Mouse (Mus musculus) G1E (cell line): ENCODE data around the gene Pde3a. TPM values are rescaled to one million over a fixed set of nuclear protein-coding genes. Genes with fewer than 3 reads are reported as not detected.

Experiments
- ATAC-seq: 2 replicates; pipeline ENCODE4 v1.8.0; 2016; ENCODE audit warnings: mild to moderate bottlenecking; ENCODE audit not compliant: insufficient number of reproducible peaks, poor library complexity, low FRiP score, severe bottlenecking; ENCODE audit errors: extremely low read depth
- DNase-seq: peaks from one replicate; pipeline ENCODE4 v3.0.0; 2012; ENCODE audit warnings: low spot score
- H3K27me3 ChIP-seq: 2 replicates; pipeline ENCODE4 v1.6.1; 2012; ENCODE audit warnings: mild to moderate bottlenecking, low read length, inconsistent platforms; ENCODE audit not compliant: insufficient read depth
- H3K36me3 ChIP-seq: replicated peaks from 2 replicates; pipeline ENCODE3; 2012; ENCODE audit warnings: mild to moderate bottlenecking, inconsistent platforms
- H3K4me1 ChIP-seq: 2 replicates; pipeline ENCODE4 v1.6.1; 2012; ENCODE audit warnings: low read depth, low read length, inconsistent platforms, mixed read lengths; ENCODE audit not compliant: insufficient read depth
- H3K4me3 ChIP-seq: 2 replicates; pipeline ENCODE4 v1.5.1; 2012; ENCODE audit warnings: low read depth, mild to moderate bottlenecking, inconsistent platforms, low read length, moderate library complexity, mixed read lengths
- H3K9me3 ChIP-seq: replicated peaks from 2 replicates; pipeline ENCODE4 v1.6.1; 2012; ENCODE audit warnings: inconsistent platforms
- CTCF ChIP-seq: IDR thresholded peaks from 2 replicates; pipeline ENCODE4 v1.5.1; 2012; ENCODE audit warnings: low read depth, low read length, inconsistent platforms, mixed read lengths
- GATA1 ChIP-seq: IDR thresholded peaks from 2 replicates; pipeline ENCODE4 v1.6.1; 2012; ENCODE audit warnings: borderline replicate concordance, low read length, inconsistent platforms, mixed read lengths
- GATA2 ChIP-seq: IDR thresholded peaks from 2 replicates; pipeline ENCODE4 v1.6.1; 2012; ENCODE audit warnings: low read depth, low read length, inconsistent platforms, borderline replicate concordance
- POLR2AphosphoS5 ChIP-seq: IDR thresholded peaks from 2 replicates; pipeline ENCODE4 v1.6.1; 2012; ENCODE audit warnings: low read depth, low read length, inconsistent platforms; ENCODE audit not compliant: insufficient replicate concordance
- TAL1 ChIP-seq: conservative IDR thresholded peaks from 2 replicates; pipeline ENCODE4 v1.6.1; 2012; ENCODE audit warnings: low read depth, low read length, inconsistent platforms, mixed read lengths
- polyA plus RNA-seq: library from polyadenylated mRNA; stranded (reverse); fragments of >175 nt; gene quantifications from 2 replicates; pipeline ENCODE4 v1.2.3, GENCODE M21; 2012
- total RNA-seq, 2 experiments: library from RNA; stranded (forward) in 1 of 2; stranded (reverse) in 1 of 2; fragments of 200-1000 nt in 1 of 2; fragments of >200 nt in 1 of 2; fragmentation: Nextera tagmentation in 1 of 2; gene quantifications; 2 replicates each; pipeline ENCODE4 v1.2.3; 2014 to 2017

Pde3a gene
- total and polyA plus RNA-seq, 3 experiments: under 0.01 TPM; not detected in 2

DNA sequence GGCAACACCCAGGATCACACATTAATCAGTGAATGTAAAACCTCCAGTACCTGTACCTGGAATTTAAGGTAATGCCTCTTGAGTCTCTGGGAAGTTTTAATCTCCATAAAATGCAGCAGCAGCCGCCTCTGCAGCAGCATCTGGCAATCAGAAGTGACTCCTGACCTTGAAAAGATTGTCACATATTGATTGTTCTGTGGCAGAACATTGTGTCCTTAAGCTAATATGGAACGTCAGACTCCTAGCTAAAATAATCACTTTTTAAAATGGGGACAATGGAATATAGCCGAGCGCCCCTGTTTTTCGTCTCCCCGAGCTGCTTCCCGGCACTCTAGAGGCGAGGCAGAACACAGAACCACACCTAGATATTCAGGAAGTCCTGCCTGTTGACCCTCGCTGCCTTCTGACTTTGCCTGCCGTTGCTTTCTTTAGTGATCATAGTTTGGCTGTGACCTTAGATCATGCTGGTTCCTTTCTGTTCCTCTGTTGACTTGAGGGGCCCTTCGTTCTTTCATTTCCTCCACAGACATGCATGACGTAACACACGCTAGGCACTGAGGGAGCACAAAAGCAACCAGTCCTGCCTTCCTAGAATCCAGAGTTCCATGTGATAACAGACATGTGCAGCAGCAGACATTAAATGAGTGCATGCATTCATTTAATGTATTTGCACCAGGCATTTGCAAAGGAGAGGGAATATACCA, 183.4 kb downstream of the Pde3a start:
- no peaks in the 10 kb centered on the region for H3K4me1 ChIP-seq
- DNase-seq (no peak), ATAC-seq (no peak)
- no peaks in the 10 kb centered on the region for H3K36me3 ChIP-seq
- no peaks in the 10 kb centered on the region for H3K27me3 ChIP-seq
- H3K4me3 ChIP-seq: no peak overlapping the region
- no peak for TF ChIP-seq GATA2
- TF ChIP-seq GATA1: no peak
- no peak for TF ChIP-seq CTCF
- no peak for TF ChIP-seq TAL1
- no peak for TF ChIP-seq POLR2AphosphoS5
- peaks cover 15% of the 10 kb centered on the region for H3K9me3 ChIP-seq

DNA sequence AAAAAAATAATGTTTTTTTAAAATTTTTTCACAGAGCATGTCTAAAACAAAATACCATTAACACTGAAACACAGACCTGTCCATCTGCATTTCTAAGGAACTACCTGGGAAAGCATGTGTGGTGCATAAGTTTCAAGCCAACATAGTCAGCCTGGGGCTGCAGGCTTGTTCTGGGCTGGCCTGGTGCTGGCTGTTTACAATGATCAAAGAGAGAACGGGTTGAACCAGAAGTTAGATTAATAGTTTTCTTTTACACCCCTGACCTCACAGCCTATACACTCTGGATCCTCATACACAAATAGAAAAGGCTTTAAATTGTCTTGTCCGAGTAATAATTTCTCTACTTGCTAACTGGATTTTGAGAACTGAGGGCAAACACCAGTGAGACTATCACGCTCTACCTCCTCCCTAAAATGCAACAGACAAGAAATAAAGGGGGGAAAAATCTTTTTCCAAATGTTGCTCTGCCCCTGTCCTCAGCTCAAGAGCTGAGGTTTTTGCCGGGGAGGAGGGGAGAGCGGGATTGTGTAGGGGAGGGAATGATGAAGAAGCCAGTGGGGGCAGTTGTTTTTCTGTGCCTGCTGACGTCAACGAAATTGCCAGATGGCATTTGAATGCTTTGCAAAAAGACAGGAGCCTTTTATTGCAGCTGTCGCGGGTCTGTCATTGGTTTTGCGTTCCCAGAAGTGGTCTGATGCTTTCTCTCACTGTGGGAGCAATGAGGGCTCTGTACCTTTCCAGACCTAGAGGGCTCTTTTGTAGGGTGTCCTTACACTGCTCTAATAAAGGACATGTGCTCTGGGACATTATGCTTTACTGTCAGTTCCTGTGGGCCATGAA, 185.1 kb downstream of the Pde3a start:
- no peak for ATAC-seq
- Histone ChIP-seq H3K9me3 (peaks cover 19% of the 10 kb centered on the region), H3K36me3 (no peaks in the 10 kb centered on the region), H3K4me3 (no peak overlapping the region), H3K27me3 (no peaks in the 10 kb centered on the region), H3K4me1 (no peaks in the 10 kb centered on the region)
- DNase-seq: no peak
- no peak for TF ChIP-seq GATA2
- no peak for TF ChIP-seq POLR2AphosphoS5
- TF ChIP-seq CTCF: no peak
- TF ChIP-seq TAL1: no peak
- TF ChIP-seq GATA1: no peak

DNA sequence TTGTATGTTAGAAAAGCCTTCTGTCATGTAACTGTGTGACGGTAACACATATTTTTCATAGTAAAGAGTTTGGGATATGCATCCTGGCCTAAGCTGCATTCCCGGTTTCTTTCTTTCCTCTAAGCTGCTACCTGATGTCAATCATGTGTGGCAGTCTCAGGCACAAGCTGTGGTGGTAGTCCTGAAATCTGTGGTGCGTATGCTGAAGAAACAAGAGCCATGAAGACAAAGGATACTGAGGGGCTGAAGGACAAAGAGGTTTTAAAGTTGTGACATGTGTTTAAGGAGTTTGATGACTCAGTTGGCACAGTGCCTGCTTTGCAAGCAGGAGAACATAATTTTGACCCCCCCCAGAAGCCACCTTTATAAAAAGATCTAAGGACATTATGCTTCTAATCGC, 186.1 kb downstream of the Pde3a start:
- Histone ChIP-seq H3K27me3 (no peaks in the 10 kb centered on the region), H3K4me1 (no peaks in the 10 kb centered on the region), H3K36me3 (no peaks in the 10 kb centered on the region), H3K4me3 (no peak overlapping the region), H3K9me3 (peaks cover 21% of the 10 kb centered on the region)
- DNase-seq (no peak), ATAC-seq (no peak)
- TF ChIP-seq GATA2: no peak
- no peak for TF ChIP-seq TAL1
- no peak for TF ChIP-seq GATA1
- TF ChIP-seq POLR2AphosphoS5: no peak
- TF ChIP-seq CTCF: no peak

DNA sequence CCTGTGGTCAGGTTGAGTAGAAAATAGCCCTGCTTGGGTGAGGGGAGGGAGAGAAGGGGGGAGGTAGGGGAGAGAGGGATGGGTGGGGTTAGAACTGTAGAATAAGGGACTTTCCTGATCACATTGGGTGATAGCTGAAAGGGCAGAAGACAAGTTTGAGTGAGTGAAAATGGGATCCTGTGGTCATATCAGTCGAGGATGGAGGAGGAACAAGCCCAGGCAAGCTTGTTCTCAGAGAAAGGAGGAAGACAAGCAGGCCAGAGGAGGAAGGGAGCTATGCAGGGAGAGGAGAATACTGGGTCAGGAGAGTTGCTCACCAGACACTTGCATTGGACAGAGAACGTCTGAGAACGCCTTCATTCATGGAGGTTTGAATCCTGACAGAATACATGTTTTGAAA, 190.9 kb downstream of the Pde3a start:
- ATAC-seq (no peak), DNase-seq (no peak)
- TF ChIP-seq CTCF (no peak), POLR2AphosphoS5 (no peak), GATA1 (no peak), GATA2 (no peak), TAL1 (no peak)
- Histone ChIP-seq H3K27me3 (no peaks in the 10 kb centered on the region), H3K4me3 (no peak overlapping the region), H3K4me1 (no peaks in the 10 kb centered on the region), H3K9me3 (peaks cover 14% of the 10 kb centered on the region), H3K36me3 (no peaks in the 10 kb centered on the region)

DNA sequence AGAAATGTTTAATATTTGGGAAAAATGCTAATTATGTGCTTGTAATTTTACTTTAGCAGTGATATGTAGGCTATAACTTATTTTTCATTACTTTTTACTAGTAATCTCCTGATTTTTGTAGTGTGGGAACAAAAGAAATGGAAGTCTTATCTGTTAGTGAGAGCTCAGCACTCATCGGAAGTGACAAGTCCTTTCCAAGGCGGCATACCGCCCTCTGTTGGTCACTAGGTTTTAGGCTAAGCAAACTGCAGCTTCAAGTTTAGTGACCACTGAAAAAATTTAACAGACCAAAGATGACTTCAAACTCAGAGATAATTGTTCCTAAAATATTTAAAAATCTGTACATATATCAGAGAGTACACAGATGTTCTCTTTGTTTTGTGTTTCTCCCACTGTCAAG, 198.5 kb downstream of the Pde3a start:
- TF ChIP-seq CTCF: no peak
- TF ChIP-seq POLR2AphosphoS5: no peak
- TF ChIP-seq GATA1: no peak
- no peak for TF ChIP-seq GATA2
- no peak for TF ChIP-seq TAL1
- Histone ChIP-seq H3K4me3 (no peak overlapping the region), H3K9me3 (peaks cover 8% of the 10 kb centered on the region; the same call in 1 of the 2 replicates), H3K36me3 (no peaks in the 10 kb centered on the region), H3K4me1 (no peaks in the 10 kb centered on the region), H3K27me3 (no peaks in the 10 kb centered on the region)
- DNase-seq: no peak
- ATAC-seq: no peak

DNA sequence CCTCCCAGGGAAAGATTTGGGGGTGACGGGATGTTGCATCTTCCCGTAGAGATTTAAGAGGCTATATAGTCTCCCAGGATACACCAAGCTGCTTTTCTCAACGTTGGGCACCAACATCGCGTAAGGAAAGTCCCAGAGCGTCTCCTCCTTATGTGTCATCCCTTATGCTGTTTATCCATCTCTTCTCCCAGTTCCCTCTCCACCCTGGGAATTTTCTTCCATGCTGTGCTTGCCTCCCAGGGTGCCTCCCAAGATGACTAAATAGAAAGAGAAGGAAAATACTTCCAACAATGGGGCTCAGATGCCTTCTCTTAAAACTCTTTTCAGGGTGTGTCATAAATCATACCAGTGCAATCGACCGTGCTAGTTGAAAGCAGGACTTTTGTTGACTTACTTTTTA, 199.8 kb downstream of the Pde3a start:
- DNase-seq: no peak
- ATAC-seq: no peak
- Histone ChIP-seq H3K4me1 (no peaks in the 10 kb centered on the region), H3K4me3 (no peak overlapping the region), H3K9me3 (peaks cover 8% of the 10 kb centered on the region; the same call in 1 of the 2 replicates), H3K36me3 (no peaks in the 10 kb centered on the region), H3K27me3 (no peaks in the 10 kb centered on the region)
- no peak for TF ChIP-seq GATA2
- TF ChIP-seq GATA1: no peak
- no peak for TF ChIP-seq TAL1
- TF ChIP-seq POLR2AphosphoS5: no peak
- TF ChIP-seq CTCF: no peak
